Mouse (Mus musculus): ENCODE data around the gene Siglecg. TPM values are rescaled to one million over a fixed set of nuclear protein-coding genes. Genes with fewer than 3 reads are reported as not detected.
A peak's percentile ranks its signal among the peaks of the same experiment; 100 is the strongest.

The Siglecg gene
- polyA plus RNA-seq, 1 experiment from 2014 or later: 0.12 TPM

DNA sequence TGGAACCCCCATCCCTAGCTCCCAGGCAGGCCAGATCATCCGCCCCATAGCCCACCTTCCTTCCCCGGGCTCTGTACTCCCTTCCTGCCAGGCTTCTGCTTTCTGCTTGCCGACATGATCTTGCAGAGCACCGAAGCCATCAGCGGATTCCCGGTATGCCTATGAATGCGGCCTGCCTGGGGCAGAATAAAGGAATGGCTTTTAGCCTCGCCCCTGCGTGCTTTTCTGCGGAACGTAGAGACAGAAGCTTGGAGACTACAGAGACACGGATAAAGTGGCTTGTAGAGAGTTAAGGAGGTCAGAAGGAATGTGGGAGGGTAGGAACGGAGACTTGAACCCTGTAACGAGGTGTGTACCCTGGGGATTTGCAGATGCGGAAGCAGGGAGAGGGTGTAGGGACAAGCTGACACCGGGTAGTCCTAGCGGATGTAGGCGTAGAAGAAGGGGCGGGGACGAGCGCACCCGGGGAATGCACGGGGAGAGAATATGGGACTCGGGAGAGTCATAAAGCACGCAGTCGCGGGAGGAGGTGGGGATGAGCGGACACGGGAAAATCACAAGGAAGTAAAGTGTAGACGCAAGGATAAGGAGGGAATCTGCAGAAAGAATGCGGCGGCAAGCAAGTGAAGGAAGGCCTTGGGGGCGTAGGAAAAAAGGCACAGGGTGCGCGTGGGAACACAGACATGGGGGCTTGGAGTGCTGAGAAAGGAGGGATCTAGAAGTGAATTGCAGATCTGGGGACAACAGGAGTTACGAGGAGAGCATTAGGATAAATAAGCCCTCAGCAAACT is 35.3 kb downstream of the Siglecg start:
- peak; percentile 87 for DNase-seq (ENCODE audit: low spot score)
- H3K36me3 ChIP-seq (ENCODE audit: control insufficient read depth, insufficient read depth, low read length): no peaks in the 10 kb centered on the region
- under 1% methylated on average over 36 of the region's 36 CpGs for WGBS
- no peaks in the 10 kb centered on the region for H3K27me3 ChIP-seq (ENCODE audit: control insufficient read depth, insufficient read depth, low read length)
- no peak for TF ChIP-seq EP300 (optimal IDR thresholded peaks at IDR 0.05)
- TF ChIP-seq CTCF (IDR thresholded peaks at IDR 0.05; ENCODE audit: low read depth): no peak; the same call in 1 of the 2 replicates
- peak; percentile 94 for ATAC-seq (ENCODE audit: low FRiP score, low TSS enrichment)
- peak overlapping the region; percentile 69 for H3K4me2 ChIP-seq (replicated peaks; ENCODE audit: low read depth)
- H3K9ac ChIP-seq (ENCODE audit: low read length): peak overlapping the region; percentile 71
- H3K9me3 ChIP-seq (ENCODE audit: control insufficient read depth, low read length): no peaks in the 10 kb centered on the region
- H3K27ac ChIP-seq (replicated peaks): peak overlapping the region; percentile 98
- H3K4me3 ChIP-seq (ENCODE audit: low read depth, low read length): peak overlapping the region; percentile 54
- H3K4me1 ChIP-seq (replicated peaks; ENCODE audit: control insufficient read depth, insufficient read depth): peaks cover 5% of the 10 kb centered on the region; the same call in 1 of the 2 replicates

DNA sequence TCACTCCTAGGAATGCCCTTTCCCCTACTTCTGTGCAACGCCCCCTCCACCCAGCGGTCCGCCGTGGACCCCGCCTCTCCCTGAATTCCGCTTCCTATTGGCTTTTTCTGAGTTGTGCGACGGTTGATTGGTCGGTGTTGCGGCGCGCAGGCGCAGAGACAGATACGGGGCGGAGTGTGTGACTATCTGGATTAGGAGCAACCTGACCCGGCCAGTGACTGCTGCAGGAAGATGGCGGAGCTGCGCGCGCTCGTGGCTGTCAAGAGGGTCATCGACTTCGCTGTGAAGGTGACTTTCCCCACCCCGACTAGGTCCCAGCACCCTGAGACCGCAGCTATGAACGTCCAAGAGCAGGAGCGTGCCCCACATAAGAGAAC is 35.9 kb downstream of the Siglecg start, which contains the start of the genes Etfb and Gm45233:
Gene Etfb, plus strand, starts transcription at position 167 of the 377 bp plus-strand sequence.
Gene Gm45233, plus strand, starts transcription at position 212 of the 377 bp plus-strand sequence.
- Histone ChIP-seq H3K4me1 (replicated peaks; ENCODE audit: control insufficient read depth, insufficient read depth) (peaks cover 5% of the 10 kb centered on the region; the same call in 1 of the 2 replicates), H3K36me3 (ENCODE audit: control insufficient read depth, insufficient read depth, low read length) (no peaks in the 10 kb centered on the region), H3K9me3 (ENCODE audit: control insufficient read depth, low read length) (no peaks in the 10 kb centered on the region), H3K27ac (replicated peaks) (peak within 1 kb of the TSS; percentile 98), H3K4me2 (replicated peaks; ENCODE audit: low read depth) (peak within 1 kb of the TSS; percentile 69), H3K4me3 (ENCODE audit: low read depth, low read length) (peak within 1 kb of the TSS; percentile 54), H3K27me3 (ENCODE audit: control insufficient read depth, insufficient read depth, low read length) (no peaks in the 10 kb centered on the region), H3K9ac (ENCODE audit: low read length) (peak within 1 kb of the TSS; percentile 71)
- under 1% methylated on average over 26 of the region's 27 CpGs for WGBS
- peak; percentile 97 for ATAC-seq (ENCODE audit: low FRiP score, low TSS enrichment)
- peak; percentile 96 for DNase-seq (ENCODE audit: low spot score)
- TF ChIP-seq CTCF (IDR thresholded peaks at IDR 0.05; ENCODE audit: low read depth) (peak; percentile 23), EP300 (optimal IDR thresholded peaks at IDR 0.05) (no peak)

DNA sequence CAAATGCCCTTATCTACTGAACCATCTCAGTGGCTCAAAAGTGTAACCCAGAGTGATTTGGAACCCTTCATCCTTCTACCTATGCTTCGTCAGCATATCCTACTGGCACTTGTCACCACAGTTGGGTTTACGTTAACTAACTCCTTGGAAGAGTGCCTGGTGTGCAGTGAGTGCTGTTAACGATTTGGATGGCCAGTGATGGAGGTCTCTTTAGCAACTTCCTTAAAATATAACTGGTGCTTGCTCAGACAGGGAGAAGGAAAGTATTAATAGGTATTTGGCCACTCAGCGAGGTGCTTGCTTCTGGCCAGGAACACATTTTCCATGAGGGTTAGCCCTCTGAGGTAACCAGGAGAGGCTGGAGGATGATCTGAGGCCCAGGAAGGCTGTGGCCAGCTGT is 39.8 kb downstream of the Siglecg start:
- H3K27me3 ChIP-seq (ENCODE audit: control insufficient read depth, insufficient read depth, low read length): no peaks in the 10 kb centered on the region
- H3K9me3 ChIP-seq (ENCODE audit: control insufficient read depth, low read length): no peaks in the 10 kb centered on the region
- H3K36me3 ChIP-seq (ENCODE audit: control insufficient read depth, insufficient read depth, low read length): peaks cover 4% of the 10 kb centered on the region; the same call in 1 of the 2 replicates
- no peak overlapping the region for H3K4me3 ChIP-seq (ENCODE audit: low read depth, low read length)
- ATAC-seq (ENCODE audit: low FRiP score, low TSS enrichment) (no peak), DNase-seq (ENCODE audit: low spot score) (no peak)
- no peak overlapping the region for H3K27ac ChIP-seq (replicated peaks)
- H3K4me1 ChIP-seq (replicated peaks; ENCODE audit: control insufficient read depth, insufficient read depth): peaks cover 2% of the 10 kb centered on the region; the same call in 1 of the 2 replicates
- no peak overlapping the region for H3K4me2 ChIP-seq (replicated peaks; ENCODE audit: low read depth)
- WGBS: 64% methylated on average over 4 of the region's 4 CpGs
- H3K9ac ChIP-seq (ENCODE audit: low read length): no peak overlapping the region
- no peak for TF ChIP-seq EP300 (optimal IDR thresholded peaks at IDR 0.05)
- TF ChIP-seq CTCF (IDR thresholded peaks at IDR 0.05; ENCODE audit: low read depth): no peak

DNA sequence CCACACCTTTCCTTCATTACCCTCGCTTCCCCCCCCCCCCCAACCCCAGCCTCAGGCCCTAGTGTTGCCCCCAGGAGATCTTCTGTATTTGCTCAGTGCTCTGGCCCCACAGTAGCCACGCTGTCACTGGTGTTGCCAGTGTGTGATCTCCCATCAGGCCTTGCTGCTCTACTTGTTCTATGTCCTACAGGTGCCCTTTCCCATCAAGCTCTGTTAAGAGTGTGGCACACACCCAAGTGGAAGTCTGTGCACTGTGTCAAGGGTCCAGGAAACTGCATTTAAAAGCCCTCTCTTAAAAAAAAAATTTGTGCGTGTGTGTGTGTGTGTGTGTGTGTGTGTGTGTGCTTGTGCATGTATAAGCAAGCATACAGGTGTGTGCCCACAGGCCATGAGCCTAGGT is 40.2 kb downstream of the Siglecg start:
- H3K4me1 ChIP-seq (replicated peaks; ENCODE audit: control insufficient read depth, insufficient read depth): 0 out of 2 replicates have a peak, but pooled peaks cover 2% of the 10 kb centered on the region
- TF ChIP-seq CTCF (IDR thresholded peaks at IDR 0.05; ENCODE audit: low read depth) (no peak), EP300 (optimal IDR thresholded peaks at IDR 0.05) (no peak)
- peaks cover 4% of the 10 kb centered on the region for H3K36me3 ChIP-seq (ENCODE audit: control insufficient read depth, insufficient read depth, low read length)
- H3K27ac ChIP-seq (replicated peaks): no peak overlapping the region
- H3K27me3 ChIP-seq (ENCODE audit: control insufficient read depth, insufficient read depth, low read length): no peaks in the 10 kb centered on the region
- H3K9ac ChIP-seq (ENCODE audit: low read length): no peak overlapping the region
- WGBS: 82% methylated on average over 3 of the region's 3 CpGs
- ATAC-seq (ENCODE audit: low FRiP score, low TSS enrichment) (no peak), DNase-seq (ENCODE audit: low spot score) (no peak)
- no peak overlapping the region for H3K4me3 ChIP-seq (ENCODE audit: low read depth, low read length)
- H3K9me3 ChIP-seq (ENCODE audit: control insufficient read depth, low read length): no peaks in the 10 kb centered on the region
- H3K4me2 ChIP-seq (replicated peaks; ENCODE audit: low read depth): no peak overlapping the region

DNA sequence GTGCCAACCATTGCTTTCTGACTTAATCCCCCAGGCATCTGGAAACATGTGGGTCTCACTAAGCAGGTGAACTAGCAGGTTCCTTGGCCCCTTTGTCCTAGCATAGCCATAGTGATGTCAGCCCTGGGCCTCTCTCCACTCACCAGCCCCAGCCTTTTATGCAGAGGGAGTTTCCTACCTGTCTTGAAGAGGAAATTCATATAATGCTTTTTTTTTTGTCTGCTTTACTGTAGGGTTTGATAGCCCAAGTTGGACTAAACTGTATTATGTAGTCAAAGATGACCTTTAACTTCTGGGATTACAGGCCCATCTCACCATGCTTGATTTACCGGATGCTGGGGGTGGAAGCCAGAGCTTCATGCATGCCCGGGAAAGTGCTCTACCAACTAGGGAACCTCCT is 41.8 kb downstream of the Siglecg start:
- TF ChIP-seq EP300 (optimal IDR thresholded peaks at IDR 0.05) (no peak), CTCF (IDR thresholded peaks at IDR 0.05; ENCODE audit: low read depth) (no peak)
- no peak for DNase-seq (ENCODE audit: low spot score)

DNA sequence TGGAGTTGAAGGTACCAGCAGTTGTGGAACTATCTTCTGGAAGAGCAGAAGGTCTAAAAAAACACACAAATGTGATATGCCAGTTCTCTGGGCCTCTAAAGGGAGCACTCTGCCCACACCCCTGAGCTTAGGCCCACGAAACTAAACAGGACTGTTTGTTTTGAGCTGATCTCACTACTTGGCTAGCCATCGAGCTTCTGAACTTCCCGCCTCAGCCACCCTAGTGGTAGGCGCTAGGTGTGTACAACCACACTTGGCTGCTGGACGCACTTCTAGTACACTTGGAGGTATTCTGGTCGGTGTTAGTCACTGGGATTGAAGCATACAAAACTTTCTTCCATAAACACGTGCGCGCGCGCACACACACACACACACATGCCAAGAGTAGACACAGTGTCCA is 43.7 kb downstream of the Siglecg start:
- Histone ChIP-seq H3K36me3 (ENCODE audit: control insufficient read depth, insufficient read depth, low read length) (peaks cover 14% of the 10 kb centered on the region), H3K9me3 (ENCODE audit: control insufficient read depth, low read length) (no peaks in the 10 kb centered on the region), H3K4me2 (replicated peaks; ENCODE audit: low read depth) (no peak overlapping the region), H3K9ac (ENCODE audit: low read length) (no peak overlapping the region), H3K4me3 (ENCODE audit: low read depth, low read length) (no peak overlapping the region), H3K4me1 (replicated peaks; ENCODE audit: control insufficient read depth, insufficient read depth) (no peaks in the 10 kb centered on the region), H3K27ac (replicated peaks) (no peak overlapping the region), H3K27me3 (ENCODE audit: control insufficient read depth, insufficient read depth, low read length) (no peaks in the 10 kb centered on the region)
- 86% methylated on average over 11 of the region's 11 CpGs for WGBS
- peak; percentile 38 for ATAC-seq (ENCODE audit: low FRiP score, low TSS enrichment)
- DNase-seq (ENCODE audit: low spot score): peak; percentile 37
- TF ChIP-seq CTCF (IDR thresholded peaks at IDR 0.05; ENCODE audit: low read depth) (peak; percentile 17; the same call in 1 of the 2 replicates), EP300 (optimal IDR thresholded peaks at IDR 0.05) (no peak)

More for the DNA sequence above, 41.8 kb downstream of the Siglecg start:
- no peak overlapping the region for H3K27ac ChIP-seq (replicated peaks)
- no peaks in the 10 kb centered on the region for H3K4me1 ChIP-seq (replicated peaks; ENCODE audit: control insufficient read depth, insufficient read depth)
- 88% methylated on average over 2 of the region's 2 CpGs for WGBS
- no peaks in the 10 kb centered on the region for H3K27me3 ChIP-seq (ENCODE audit: control insufficient read depth, insufficient read depth, low read length)
- H3K4me2 ChIP-seq (replicated peaks; ENCODE audit: low read depth): no peak overlapping the region
- peaks cover 10% of the 10 kb centered on the region for H3K36me3 ChIP-seq (ENCODE audit: control insufficient read depth, insufficient read depth, low read length)
- no peaks in the 10 kb centered on the region for H3K9me3 ChIP-seq (ENCODE audit: control insufficient read depth, low read length)
- ATAC-seq (ENCODE audit: low FRiP score, low TSS enrichment): no peak
- no peak overlapping the region for H3K4me3 ChIP-seq (ENCODE audit: low read depth, low read length)
- H3K9ac ChIP-seq (ENCODE audit: low read length): no peak overlapping the region

Measured in stomach, postnatal 0 days (tissue).